Mouse (Mus musculus) ES-Bruce4 (cell line): ENCODE measurements around the gene Ppp2r5d. TPM values are rescaled to one million over a fixed set of nuclear protein-coding genes. Genes with fewer than 3 reads are reported as not detected.

Experiments used
- H3K27ac ChIP-seq: 2 replicates; pipeline ENCODE4 v1.5.1; 2012; ENCODE audit warnings: low read length, inconsistent platforms; ENCODE audit not compliant: insufficient read depth
- H3K27me3 ChIP-seq: 2 replicates; pipeline ENCODE4 v1.6.1; 2012; ENCODE audit warnings: mild to moderate bottlenecking, low read length, inconsistent platforms; ENCODE audit not compliant: control insufficient read depth, poor library complexity, insufficient read depth, severe bottlenecking
- H3K36me3 ChIP-seq: 2 replicates; pipeline ENCODE4 v1.6.1; 2012; ENCODE audit warnings: inconsistent platforms, mild to moderate bottlenecking, low read length, moderate library complexity; ENCODE audit not compliant: control insufficient read depth, poor library complexity, insufficient read depth, severe bottlenecking
- H3K4me1 ChIP-seq: one replicate; pipeline ENCODE4 v1.8.1; 2011; ENCODE audit warnings: low read length; ENCODE audit not compliant: control insufficient read depth, insufficient read depth
- H3K4me3 ChIP-seq: 2 replicates; pipeline ENCODE4 v1.5.1; 2011; ENCODE audit warnings: low read depth, mild to moderate bottlenecking, low read length
- H3K9ac ChIP-seq: 2 replicates; pipeline ENCODE4 v1.6.1; 2012; ENCODE audit warnings: low read depth, mild to moderate bottlenecking, inconsistent platforms; ENCODE audit not compliant: poor library complexity, severe bottlenecking
- H3K9me3 ChIP-seq: replicated peaks from 2 replicates; pipeline ENCODE4 v1.6.1; 2012; ENCODE audit warnings: mild to moderate bottlenecking, low read length, inconsistent platforms; ENCODE audit not compliant: control insufficient read depth, poor library complexity, insufficient read depth, severe bottlenecking
- CTCF ChIP-seq: IDR thresholded peaks from one replicate; pipeline ENCODE4 v1.8.1; 2011; ENCODE audit warnings: low read depth, low read length
- EP300 ChIP-seq: IDR thresholded peaks from 2 replicates; pipeline ENCODE4 v1.6.1; 2011; ENCODE audit warnings: low read depth, low read length; ENCODE audit not compliant: insufficient read depth
- POLR2A ChIP-seq: IDR thresholded peaks from one replicate; pipeline ENCODE4 v1.8.1; 2011; ENCODE audit warnings: low read length; ENCODE audit not compliant: insufficient read depth
- polyA plus RNA-seq: library from polyadenylated mRNA; stranded (reverse); fragments of >200 nt; gene quantifications from 2 replicates; pipeline ENCODE4 v1.2.4, GENCODE M21; 2011; ENCODE audit warnings: low read depth; ENCODE audit not compliant: missing spikeins, insufficient read depth, insufficient read length

Ppp2r5d gene
- polyA plus RNA-seq, 1 experiment: 97.3 TPM

GRCm38 (mm10) chr17:46712442-46712841, 7.5 kb upstream of the Ppp2r5d start:
- 0 out of 2 replicates have a peak, but pooled peaks cover 5% of the 10 kb centered on the region for H3K36me3 ChIP-seq
- H3K9ac ChIP-seq: peak overlapping the region; percentile 98
- H3K4me1 ChIP-seq: no peaks in the 10 kb centered on the region
- H3K27me3 ChIP-seq: no peaks in the 10 kb centered on the region
- H3K27ac ChIP-seq: no peak overlapping the region
- H3K9me3 ChIP-seq: no peaks in the 10 kb centered on the region
- TF ChIP-seq CTCF (no peak), EP300 (no peak)
- peak overlapping the region; percentile 84; the same call in 1 of the 2 replicates for H3K4me3 ChIP-seq

- no peak for TF ChIP-seq CTCF
- no peak for TF ChIP-seq EP300
- no peak for TF ChIP-seq POLR2A
- 0 out of 2 replicates have a peak, but pooled peaks cover 5% of the 10 kb centered on the region for H3K36me3 ChIP-seq
Observed at GRCm38 (mm10) chr17:46711612-46712271, 6.8 kb upstream of the Ppp2r5d start.

GRCm38 (mm10) chr17:46710959-46711597, 6.2 kb upstream of the Ppp2r5d start, which contains the start of gene Pex6:
Pex6 (plus strand) TSS chr17:46711463.
- Histone ChIP-seq H3K9me3 (no peaks in the 10 kb centered on the region), H3K9ac (peak within 1 kb of the TSS; percentile 98), H3K27ac (peak within 1 kb of the TSS; percentile 70; the same call in 1 of the 2 replicates), H3K4me1 (no peaks in the 10 kb centered on the region), H3K4me3 (peak within 1 kb of the TSS; percentile 84), H3K36me3 (0 out of 2 replicates have a peak, but pooled peaks cover 5% of the 10 kb centered on the region), H3K27me3 (no peaks in the 10 kb centered on the region)
- TF ChIP-seq POLR2A (peak; percentile 87), CTCF (no peak)

More at GRCm38 (mm10) chr17:46711612-46712271, 6.8 kb upstream of the Ppp2r5d start:
- H3K27me3 ChIP-seq: no peaks in the 10 kb centered on the region
- peak overlapping the region; percentile 98 for H3K9ac ChIP-seq
- peak overlapping the region; percentile 84 for H3K4me3 ChIP-seq
- H3K27ac ChIP-seq: no peak overlapping the region
- no peaks in the 10 kb centered on the region for H3K9me3 ChIP-seq
- H3K4me1 ChIP-seq: no peaks in the 10 kb centered on the region

- H3K9ac ChIP-seq: no peak overlapping the region
- TF ChIP-seq CTCF (no peak), POLR2A (no peak), EP300 (no peak)
- H3K4me3 ChIP-seq: no peak overlapping the region
- H3K9me3 ChIP-seq: no peaks in the 10 kb centered on the region
- no peaks in the 10 kb centered on the region for H3K36me3 ChIP-seq
- no peaks in the 10 kb centered on the region for H3K27me3 ChIP-seq
- no peak overlapping the region for H3K27ac ChIP-seq
- peaks cover 4% of the 10 kb centered on the region for H3K4me1 ChIP-seq
Observed at GRCm38 (mm10) chr17:46706375-46707089, 1.6 kb upstream of the Ppp2r5d start.

GRCm38 (mm10) chr17:46703971-46704886, 682 bp downstream of the Ppp2r5d start:
- Histone ChIP-seq H3K36me3 (no peaks in the 10 kb centered on the region), H3K4me3 (peak overlapping the region; percentile 84), H3K4me1 (peaks cover 4% of the 10 kb centered on the region), H3K9ac (peak overlapping the region; percentile 98), H3K27ac (peak overlapping the region; percentile 42; the same call in 1 of the 2 replicates), H3K9me3 (no peaks in the 10 kb centered on the region), H3K27me3 (no peaks in the 10 kb centered on the region)
- TF ChIP-seq POLR2A: no peak
- no peak for TF ChIP-seq EP300
- no peak for TF ChIP-seq CTCF
